Mouse (Mus musculus) CH12.LX (cell line): ENCODE measurements at regions not wholly inside any gene's neighbourhood (a gene's known extent, or its start where the extent isn't known, plus 50 kb on each side); places are given as distances from the start of the nearest gene placed in this dataset.

Source experiments
- DNase-seq: peaks from one replicate; pipeline ENCODE4 v3.0.0-alpha.2; 2013; ENCODE audit errors: extremely low read depth
- H3K27ac ChIP-seq: 2 replicates; pipeline ENCODE4 v1.5.1; 2012; ENCODE audit warnings: low read depth, mild to moderate bottlenecking, control low read depth, moderate library complexity; ENCODE audit not compliant: insufficient read depth
- H3K27me3 ChIP-seq: replicated peaks from 2 replicates; pipeline ENCODE3; 2012; ENCODE audit warnings: inconsistent platforms
- H3K36me3 ChIP-seq, 2 experiments: replicated peaks in 1 of 2; 2 replicates each; pipeline versions ENCODE3 to v1.6.1; 2012; ENCODE audit warnings: inconsistent platforms in 1 of 2, low read length in 1 of 2, mild to moderate bottlenecking in 1 of 2, mixed read lengths in 1 of 2, moderate library complexity in 1 of 2; ENCODE audit not compliant: control insufficient read depth in 1 of 2, insufficient read depth in 1 of 2
- H3K4me1 ChIP-seq, 2 experiments: 2 replicates each; pipeline ENCODE4 v1.6.1; 2012; ENCODE audit warnings: inconsistent platforms in 1 of 2, moderate library complexity in 1 of 2; ENCODE audit not compliant: insufficient read depth in 2 of 2, control insufficient read depth in 1 of 2
- H3K4me2 ChIP-seq: 2 replicates; pipeline ENCODE4 v1.6.1; 2012; ENCODE audit warnings: low read depth, mild to moderate bottlenecking, control low read depth; ENCODE audit not compliant: poor library complexity, insufficient read depth, severe bottlenecking
- H3K4me3 ChIP-seq, 3 experiments: fragments of 150-350 bp in 1 of 3; sonication (generic) in 1 of 3; replicated peaks in 1 of 3; 2 replicates each; pipeline versions ENCODE3 to v1.5.1; 2011 to 2012; ENCODE audit warnings: low read depth in 2 of 3, low read length in 2 of 3, mild to moderate bottlenecking in 2 of 3, moderate library complexity in 2 of 3, control low read depth in 1 of 3, improper control_type of control experiment in 1 of 3, inconsistent platforms in 1 of 3, mixed read lengths in 1 of 3; ENCODE audit not compliant: poor library complexity in 1 of 3
- H3K79me2 ChIP-seq: replicated peaks from 2 replicates; pipeline ENCODE4 v1.6.1; 2012; ENCODE audit warnings: mild to moderate bottlenecking, moderate library complexity; ENCODE audit not compliant: control insufficient read depth, poor library complexity, insufficient read depth, severe bottlenecking; ENCODE audit errors: extremely low read depth
- H3K9ac ChIP-seq: 2 replicates; pipeline ENCODE4 v1.6.1; 2012; ENCODE audit warnings: low read depth, mild to moderate bottlenecking, control low read depth, moderate library complexity; ENCODE audit not compliant: insufficient read depth
- H3K9me3 ChIP-seq: replicated peaks from 2 replicates; pipeline ENCODE3; 2012; ENCODE audit warnings: low read length, inconsistent platforms, mixed read lengths
- CHD1 ChIP-seq: IDR thresholded peaks from 2 replicates; pipeline ENCODE4 v1.6.1; 2012; ENCODE audit warnings: low read depth, low read length, improper control_type of control experiment, inconsistent platforms
- CHD2 ChIP-seq: IDR thresholded peaks from 2 replicates; pipeline ENCODE4 v1.6.1; 2011; ENCODE audit warnings: low read length, improper control_type of control experiment
- E2F4 ChIP-seq: IDR thresholded peaks from 2 replicates; pipeline ENCODE4 v1.6.1; 2011; ENCODE audit warnings: low read depth, low read length, improper control_type of control experiment; ENCODE audit not compliant: insufficient replicate concordance
- ELF1 ChIP-seq: IDR thresholded peaks from 2 replicates; pipeline ENCODE4 v1.6.1; 2014; ENCODE audit warnings: low read depth, mild to moderate bottlenecking, inconsistent platforms, low read length, improper control_type of control experiment
- ETS1 ChIP-seq: conservative IDR thresholded peaks from 2 replicates; pipeline ENCODE4 v1.6.1; 2012; ENCODE audit warnings: low read depth, mild to moderate bottlenecking, inconsistent platforms, low read length, improper control_type of control experiment, moderate library complexity
- GABPA ChIP-seq: IDR thresholded peaks from 2 replicates; pipeline ENCODE4 v1.6.1; 2012; ENCODE audit warnings: low read depth, low read length, improper control_type of control experiment, inconsistent platforms; ENCODE audit not compliant: insufficient replicate concordance
- HCFC1 ChIP-seq: IDR thresholded peaks from 2 replicates; pipeline ENCODE4 v1.6.1; 2012; ENCODE audit warnings: low read depth, mild to moderate bottlenecking, inconsistent platforms, low read length, improper control_type of control experiment
- JUN ChIP-seq: IDR thresholded peaks from 2 replicates; pipeline ENCODE4 v1.6.1; 2011; ENCODE audit warnings: low read depth, mild to moderate bottlenecking, low read length, improper control_type of control experiment, moderate library complexity; ENCODE audit not compliant: insufficient read depth
- JUND ChIP-seq: conservative IDR thresholded peaks from 2 replicates; pipeline ENCODE4 v1.6.1; 2011; ENCODE audit warnings: low read depth, low read length, improper control_type of control experiment
- KAT2A ChIP-seq: IDR thresholded peaks from 2 replicates; pipeline ENCODE4 v1.6.1; 2012; ENCODE audit warnings: low read length, improper control_type of control experiment, inconsistent platforms; ENCODE audit not compliant: insufficient replicate concordance
- MEF2A ChIP-seq: IDR thresholded peaks from 2 replicates; pipeline ENCODE4 v1.6.1; 2014; ENCODE audit warnings: low read depth, mild to moderate bottlenecking, inconsistent platforms, low read length, improper control_type of control experiment, borderline replicate concordance
- MXI1 ChIP-seq: IDR thresholded peaks from 2 replicates; pipeline ENCODE4 v1.6.1; 2011; ENCODE audit warnings: mild to moderate bottlenecking, low read depth, low read length, improper control_type of control experiment
- MYC ChIP-seq: IDR thresholded peaks from 2 replicates; pipeline ENCODE4 v1.6.1; 2011; ENCODE audit warnings: low read depth, mild to moderate bottlenecking, improper control_type of control experiment, low read length
- NRF1 ChIP-seq: IDR thresholded peaks from 2 replicates; pipeline ENCODE4 v1.6.1; 2014; ENCODE audit warnings: low read depth, mild to moderate bottlenecking, inconsistent platforms, low read length, improper control_type of control experiment, moderate library complexity
- PAX5 ChIP-seq: IDR thresholded peaks from 2 replicates; pipeline ENCODE4 v1.6.1; 2012; ENCODE audit warnings: low read length, inconsistent platforms, mixed read lengths
- RAD21 ChIP-seq: IDR thresholded peaks from 2 replicates; pipeline ENCODE4 v1.6.1; 2011; ENCODE audit warnings: low read depth, mild to moderate bottlenecking, low read length, improper control_type of control experiment, moderate library complexity
- RCOR1 ChIP-seq: conservative IDR thresholded peaks from 2 replicates; pipeline ENCODE4 v1.6.1; 2012; ENCODE audit warnings: low read depth, mild to moderate bottlenecking, inconsistent platforms, low read length, improper control_type of control experiment
- SMC3 ChIP-seq: IDR thresholded peaks from 2 replicates; pipeline ENCODE4 v1.6.1; 2011; ENCODE audit warnings: low read depth, low read length, improper control_type of control experiment
- TCF12 ChIP-seq: IDR thresholded peaks from 2 replicates; pipeline ENCODE4 v1.6.1; 2014; ENCODE audit warnings: low read depth, mild to moderate bottlenecking, inconsistent platforms, low read length, improper control_type of control experiment
- UBTF ChIP-seq: IDR thresholded peaks from 2 replicates; pipeline ENCODE4 v1.6.1; 2012; ENCODE audit warnings: low read depth, mild to moderate bottlenecking, inconsistent platforms, low read length, improper control_type of control experiment, moderate library complexity
- USF1 ChIP-seq: IDR thresholded peaks from 2 replicates; pipeline ENCODE4 v1.6.1; 2014; ENCODE audit warnings: low read depth, mild to moderate bottlenecking, inconsistent platforms, low read length, improper control_type of control experiment
- USF2 ChIP-seq: conservative IDR thresholded peaks from 2 replicates; pipeline ENCODE4 v1.6.1; 2011; ENCODE audit warnings: low read depth, low read length, improper control_type of control experiment
- ZC3H11A ChIP-seq: IDR thresholded peaks from 2 replicates; pipeline ENCODE4 v1.6.1; 2012; ENCODE audit warnings: low read depth, mild to moderate bottlenecking, inconsistent platforms, low read length, improper control_type of control experiment
- ZKSCAN1 ChIP-seq: IDR thresholded peaks from 2 replicates; pipeline ENCODE4 v1.6.1; 2012; ENCODE audit warnings: low read depth, inconsistent platforms, low read length, improper control_type of control experiment, borderline replicate concordance
- dilution Hi-C: fragments of 300-500 bp; cut with MboI; formaldehyde crosslinking; loops from 2 replicates; pipeline ENCODE4 v1.14.3; 2020; ENCODE audit warnings: low sequenced_read_pairs; ENCODE audit not compliant: extremely low pct_unique_long_range_greater_than_20kb, extremely low pct_ligation_motif_present
- in situ Hi-C: fragments of 300-500 bp; cut with MboI; formaldehyde crosslinking; loops from 3 replicates; pipeline ENCODE4 v1.14.3; 2019; ENCODE audit warnings: low sequenced_read_pairs, low pct_ligation_motif_present, low pct_unique_long_range_greater_than_20kb, mixed read lengths

DNA sequence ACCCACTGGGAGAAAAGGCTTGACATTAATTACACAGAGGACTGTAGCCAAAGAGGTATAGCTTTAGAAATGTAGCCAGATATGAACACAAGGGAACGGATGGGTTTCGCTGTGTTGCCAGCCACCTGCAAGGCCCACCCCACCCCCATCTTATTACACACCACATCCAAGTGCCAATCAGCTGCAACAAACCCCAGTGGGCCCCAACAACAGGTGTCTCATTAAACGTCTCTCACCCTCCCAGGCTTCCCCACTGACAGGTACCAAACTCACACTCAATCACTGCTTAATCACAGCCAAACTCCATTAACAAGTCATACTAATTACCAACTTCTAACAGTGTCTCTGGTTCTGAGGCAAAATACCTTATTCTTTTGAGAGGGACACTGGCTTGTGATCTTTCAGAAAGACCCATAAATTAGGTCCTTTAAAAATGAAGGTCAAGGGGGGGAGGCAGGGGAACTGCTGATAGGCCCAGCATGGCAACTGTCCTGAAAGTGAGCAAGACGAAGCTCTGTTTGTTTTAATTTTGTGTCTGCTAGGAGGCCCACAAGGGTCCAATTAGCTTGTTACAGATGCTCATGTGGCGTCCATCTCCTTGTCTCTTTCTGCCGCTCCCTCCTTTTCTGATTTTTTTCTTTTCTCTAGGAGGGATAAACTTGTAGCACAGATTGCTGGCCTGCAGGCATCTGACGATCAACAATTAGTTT lies 115.4 kb upstream of the Arrdc4 start:
- dilution Hi-C loops = no loop called here
- DNase-seq = no peak
- TF ChIP-seq MYC = no peak
- TF ChIP-seq GABPA = no peak
- TF ChIP-seq PAX5 = no peak
- TF ChIP-seq ZKSCAN1 = no peak
- no peak for TF ChIP-seq TCF12
- no peak for TF ChIP-seq JUND
- TF ChIP-seq HCFC1 = no peak
- no peak for TF ChIP-seq ZC3H11A
- no peak for TF ChIP-seq ETS1
- TF ChIP-seq JUN = no peak
- no peak for TF ChIP-seq RCOR1
- TF ChIP-seq NRF1 = no peak
- no peak for TF ChIP-seq UBTF
- TF ChIP-seq, all 38 proteins: peak for 0
- Histone ChIP-seq H3K27ac (no peak overlapping the region), H3K36me3 (no peaks in the 10 kb centered on the region), H3K79me2 (no peaks in the 10 kb centered on the region), H3K9me3 (peaks cover 70% of the 10 kb centered on the region), H3K27me3 (no peaks in the 10 kb centered on the region), H3K4me1 (no peaks in the 10 kb centered on the region), H3K9ac (no peak overlapping the region), H3K4me3 (no peak overlapping the region), H3K4me2 (no peak overlapping the region)
- in situ Hi-C loops = no loop called here

DNA sequence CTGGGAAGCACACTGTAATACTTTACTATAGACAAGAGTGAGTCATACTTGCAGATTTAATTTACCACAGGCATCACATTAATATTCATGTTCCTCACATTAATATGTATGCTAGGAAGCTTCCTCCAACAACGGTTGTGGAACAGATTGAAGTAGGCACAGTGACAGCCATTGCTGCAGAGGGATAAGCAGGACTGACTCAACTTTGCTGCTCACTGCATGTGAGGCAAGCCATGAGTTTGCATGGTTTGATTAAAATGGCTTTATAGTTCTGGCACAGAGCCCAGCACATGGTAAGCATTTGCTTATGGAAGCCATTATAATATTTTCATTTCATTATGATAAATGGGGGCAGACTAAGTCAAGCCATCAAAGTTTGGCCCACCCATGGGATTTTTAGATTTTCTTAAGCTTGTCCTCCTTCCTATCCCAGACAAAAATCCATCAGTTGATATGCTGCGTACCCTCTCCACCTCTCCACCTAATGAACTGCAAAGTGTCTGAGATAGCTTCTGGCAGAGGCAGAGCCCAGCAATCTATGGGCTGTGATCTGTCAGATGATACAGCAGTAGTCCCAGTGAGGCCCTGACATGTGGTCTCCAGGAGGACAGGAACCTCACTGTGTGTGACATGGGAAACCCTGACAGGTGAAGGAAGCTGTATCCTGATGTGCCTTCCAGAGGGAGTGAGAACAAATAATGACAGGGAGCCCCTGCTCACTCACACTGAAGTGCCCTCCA lies 109.6 kb upstream of the Arrdc4 start:
- Histone ChIP-seq H3K36me3 (no peaks in the 10 kb centered on the region), H3K4me2 (no peak overlapping the region), H3K79me2 (no peaks in the 10 kb centered on the region), H3K9ac (no peak overlapping the region), H3K9me3 (peaks cover 83% of the 10 kb centered on the region), H3K4me1 (no peaks in the 10 kb centered on the region), H3K27ac (no peak overlapping the region), H3K4me3 (no peak overlapping the region), H3K27me3 (no peaks in the 10 kb centered on the region)
- dilution Hi-C loops = no loop called here
- in situ Hi-C loops = no loop called here
- TF ChIP-seq MEF2A (no peak), RAD21 (no peak), USF1 (no peak), SMC3 (no peak), USF2 (no peak), JUND (no peak), CHD2 (no peak), CHD1 (no peak), ZC3H11A (no peak), RCOR1 (no peak), MXI1 (no peak), ELF1 (no peak), E2F4 (no peak), JUN (no peak), GABPA (no peak), ETS1 (no peak), ZKSCAN1 (no peak), KAT2A (no peak)
- no peak for DNase-seq
